In the genomic region with DNA sequence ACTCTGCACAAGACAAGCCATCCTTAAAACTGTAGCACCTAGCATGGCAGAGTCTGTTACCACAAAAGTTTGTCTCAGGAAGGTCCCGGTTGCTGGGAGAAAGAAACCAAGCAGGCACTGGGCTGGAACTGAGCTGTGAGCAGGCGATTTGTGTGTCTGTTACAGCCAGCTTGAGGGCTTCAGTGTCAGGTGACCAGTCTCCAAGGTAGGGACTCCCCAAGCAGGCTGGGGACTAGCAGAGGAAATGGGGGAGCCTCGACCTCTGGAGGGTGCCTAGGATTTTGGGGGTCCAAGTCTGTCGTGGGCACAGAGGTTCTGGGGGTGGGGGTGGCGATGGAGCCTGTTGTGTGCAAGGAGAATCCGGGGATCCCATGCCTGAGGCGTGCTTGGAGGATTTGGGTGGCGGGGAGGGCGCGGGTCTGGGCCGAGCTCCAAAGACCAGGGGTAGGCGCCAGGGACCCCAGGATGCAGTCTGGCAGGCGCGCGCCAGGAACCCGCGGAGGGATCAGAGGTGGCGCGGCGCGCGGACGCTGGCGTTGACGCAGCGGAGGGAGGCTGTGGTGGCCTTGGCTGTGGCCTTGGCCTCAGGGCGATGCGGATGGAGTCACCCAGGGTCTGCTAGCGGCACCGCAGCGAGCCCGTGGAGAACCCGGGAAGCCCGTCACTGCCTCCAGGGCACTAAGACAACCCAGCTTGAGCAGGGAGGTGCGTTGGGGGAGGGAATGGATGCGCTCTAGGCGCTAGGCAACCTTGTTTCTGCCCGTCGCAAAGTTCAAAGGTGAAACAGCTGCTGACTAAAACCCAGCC, we compare ENCODE assay signal across 9 mouse cellular contexts. TPM values are rescaled to one million over a fixed set of nuclear protein-coding genes. Genes with fewer than 3 reads are reported as not detected.
DNase-seq lines count a peak whose midpoint lies in the region; ATAC-seq and TF ChIP-seq lines count a peak whose summit lies in the region.
"Had no signal": no experiment of that assay in that cellular context is flagged by ENCODE, and none has a peak within 500 bp of the region (broad histone marks: within the 10 kb centered on the region; RNA-seq: fewer than 3 reads in every experiment).

A gene (plus strand): TSS at position 91 of the 807 bp plus-strand sequence.

- WGBS in intestine, embryonic 16.5 days = 2% methylated on average over 38 of the region's 39 CpGs

- no peaks in the 10 kb centered on the region for H3K79me2 ChIP-seq in myocyte (ENCODE audit: control insufficient read depth, insufficient read depth)

- no peak within 1 kb of the TSS for H3K27ac ChIP-seq in intestine, embryonic 16.5 days (ENCODE audit: low read length)

- peak within 1 kb of the TSS; percentile 66 for H3K4me2 ChIP-seq in intestine, embryonic 16.5 days (ENCODE audit: low read depth, low read length)
- H3K4me2 ChIP-seq in myocyte (ENCODE audit: low read depth) = peak within 1 kb of the TSS; percentile 43

- no peaks in the 10 kb centered on the region for H3K9me3 ChIP-seq in intestine, embryonic 16.5 days (ENCODE audit: control insufficient read depth, low read length)

- H3K36me3 ChIP-seq in intestine, embryonic 16.5 days (ENCODE audit: control insufficient read depth, insufficient read depth, low read length) = no peaks in the 10 kb centered on the region
- no peaks in the 10 kb centered on the region for H3K36me3 ChIP-seq in myocyte (ENCODE audit: control insufficient read depth, insufficient read depth)

- H3K27me3 ChIP-seq in intestine, embryonic 16.5 days (replicated peaks; ENCODE audit: control insufficient read depth, insufficient read depth, low read length) = peaks cover 13% of the 10 kb centered on the region; the same call in 1 of the 2 replicates
- H3K27me3 ChIP-seq in myocyte (ENCODE audit: control insufficient read depth, insufficient read depth, insufficient read length) = no peaks in the 10 kb centered on the region

- ATAC-seq in intestine, embryonic 16.5 days = peak; percentile 46; the same call in 1 of the 2 replicates
- ATAC-seq in erythroid progenitor cell, adult 5-6 weeks (replicated peaks; ENCODE audit: low FRiP score, poor library complexity, severe bottlenecking) = no peak

- no peak within 1 kb of the TSS for H3ac ChIP-seq in myocyte (ENCODE audit: control insufficient read depth, insufficient read length)

- peak; percentile 47 for TF ChIP-seq POLR2A in myocyte (IDR thresholded peaks at IDR 0.05; ENCODE audit: insufficient read length, low read depth)

- peak within 1 kb of the TSS; percentile 12; the same call in 1 of the 2 replicates for H3K9ac ChIP-seq in intestine, embryonic 16.5 days (ENCODE audit: low read depth, low read length)

- intact Hi-C loops in left cerebral cortex, postnatal 36 days (cut with DNase I) = loop anchor here (2.0 kb wide), 1 partner anchor 281 kb away; a partner anchor contains a TSS

- peak; percentile 65 for DNase-seq in brain, adult 2 months (ENCODE audit: low read depth, low spot score)
- DNase-seq in embryo, embryonic 11.5 days (ENCODE audit: low read depth, low spot score) = peak; percentile 27
- peak; percentile 42 to 55 for DNase-seq in gastrocnemius, postnatal 4 days (ENCODE audit: low spot score in 2 of 2)
- peak; percentile 40 to 63 for DNase-seq in left cerebral cortex, postnatal 36 days (ENCODE audit: low spot score in 2 of 2)
- DNase-seq in urinary bladder, adult 2 months (ENCODE audit: low spot score) = peak; percentile 41

- peaks cover 5% of the 10 kb centered on the region; the same call in 1 of the 2 replicates for H3K4me1 ChIP-seq in intestine, embryonic 16.5 days (ENCODE audit: control insufficient read depth, insufficient read depth, low read length)

- H3K4me3 ChIP-seq in intestine, embryonic 16.5 days (ENCODE audit: low read length) = peak within 1 kb of the TSS; percentile 39
- H3K4me3 ChIP-seq in myocyte = no peak within 1 kb of the TSS
- H3K4me3 ChIP-seq: erythroblast, embryonic 14.5 days had no signal

TF ChIP-seq in myocyte, 11 proteins besides CTCF, POLR2A, EP300 and RAD21:
- TF ChIP-seq TCF12 (IDR thresholded peaks at IDR 0.05; ENCODE audit: insufficient read depth, poor library complexity, severe bottlenecking) (no peak), E2F4 (IDR thresholded peaks at IDR 0.05; ENCODE audit: insufficient read depth) (no peak), CEBPB (IDR thresholded peaks at IDR 0.05; ENCODE audit: insufficient read depth, poor library complexity, severe bottlenecking) (no peak), MYOG (IDR thresholded peaks at IDR 0.05; ENCODE audit: control insufficient read depth in 1 of 3, insufficient read depth in 1 of 3, insufficient read length in 2 of 3, low read depth in 2 of 3) (no peak), REST (IDR thresholded peaks at IDR 0.05; ENCODE audit: insufficient read depth, insufficient read length) (no peak), MAX (IDR thresholded peaks at IDR 0.05; ENCODE audit: low read depth) (no peak), POLR2AphosphoS2 (IDR thresholded peaks at IDR 0.05; ENCODE audit: insufficient read length, low read depth) (no peak), MYOD1 (IDR thresholded peaks at IDR 0.05; ENCODE audit: control insufficient read depth in 1 of 3, insufficient read length in 2 of 3, low read depth in 2 of 3) (no peak), USF1 (IDR thresholded peaks at IDR 0.05; ENCODE audit: low read depth) (no peak), SRF (IDR thresholded peaks at IDR 0.05; ENCODE audit: control insufficient read depth, insufficient read length, low read depth) (no peak), TCF3 (IDR thresholded peaks at IDR 0.05; ENCODE audit: insufficient read length, low read depth) (no peak)
TF ChIP-seq in myocyte: peak in this region for 0.

RNA-seq across cellular contexts. Expression of the gene that starts here (rescaled TPM):
- total RNA-seq in gastrocnemius, postnatal 4 days (2021) = 10 to 100 TPM; 15.0 to 16.6 TPM
- polyA plus RNA-seq in intestine, embryonic 16.5 days (2015; fragmentation: Nextera tagmentation; extraction: Ambion mirVana) = 0.22 and 0.28 TPM in 2 replicates
- 10 to 100 TPM; 29.3 to 32.5 TPM for total RNA-seq in left cerebral cortex, postnatal 36 days (2021)
- polyA plus RNA-seq in myocyte (2012; fragmentation: generic; extraction: Trizol) = 0.92 TPM
- 10.8 and 11.8 TPM in 2 replicates for polyA plus RNA-seq in urinary bladder, adult 2 months (2012; rRNA removed)
- total RNA-seq in erythroid progenitor cell, adult 5-6 weeks (2015; ENCODE audit: low replicate concordance) = not detected in 2 replicates
- not detected in 2 replicates for total RNA-seq in erythroid progenitor cell, adult 5-6 weeks (2017; ENCODE audit: low replicate concordance)
- polyA plus RNA-seq: erythroblast, embryonic 14.5 days had no signal

Comparison
In these comparisons a context has a peak if more than half of its experiments do, and no peak if none do; other contexts are left out.
1. RNA of the gene that starts here (total RNA-seq): 29.3 to 32.5 TPM in left cerebral cortex, postnatal 36 days and 15.0 to 16.6 TPM in gastrocnemius, postnatal 4 days; not detected in erythroid progenitor cell, adult 5-6 weeks; every median in the first group is over 10 times any median in the second.
2. Peak in ATAC-seq, H3K4me3 ChIP-seq, H3K9ac ChIP-seq and H3K4me2 ChIP-seq in intestine, embryonic 16.5 days; RNA of the gene not detected or under 1 TPM.
3. Peak in every context shown above with its lines, with median percentiles within 50 percentile points of each other: DNase-seq.